Mouse (Mus musculus): ENCODE results near the gene Cxcl14.

Cxcl14 gene

DNA sequence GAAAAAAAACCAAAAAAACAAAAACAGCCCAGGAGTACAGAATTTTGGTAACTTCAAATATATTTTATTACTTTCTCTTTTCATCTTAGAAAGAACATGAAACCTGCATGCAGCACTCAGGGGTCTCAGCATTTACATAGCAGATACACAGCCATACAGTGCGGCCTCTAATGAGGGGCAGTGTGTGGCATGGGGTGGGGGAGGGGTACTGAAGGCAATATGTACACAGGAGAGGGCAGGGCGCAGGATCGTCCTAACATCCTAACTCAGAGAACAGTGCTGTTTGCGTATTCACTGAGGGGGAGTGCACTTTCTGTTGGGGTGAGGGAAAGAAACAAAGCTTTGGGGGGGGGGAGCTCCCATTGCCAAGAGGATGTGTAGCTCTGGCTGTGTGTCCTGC, 7.8 kb downstream of the Cxcl14 start:
- DNase-seq, result no peak

GRCm38 (mm10) chr13:56287091-56287490, 9.3 kb downstream of the Cxcl14 start:
- DNase-seq, result no peak

- DNase-seq, result no peak
These were observed 13.0 kb downstream of the Cxcl14 start for GRCm38 (mm10) chr13:56283321-56283720.

GRCm38 (mm10) chr13:56280356-56280755, 16.0 kb downstream of the Cxcl14 start:
- DNase-seq, result no peak

GRCm38 (mm10) chr13:56279439-56279838, 16.9 kb downstream of the Cxcl14 start:
- peak; percentile 92 for DNase-seq

DNA sequence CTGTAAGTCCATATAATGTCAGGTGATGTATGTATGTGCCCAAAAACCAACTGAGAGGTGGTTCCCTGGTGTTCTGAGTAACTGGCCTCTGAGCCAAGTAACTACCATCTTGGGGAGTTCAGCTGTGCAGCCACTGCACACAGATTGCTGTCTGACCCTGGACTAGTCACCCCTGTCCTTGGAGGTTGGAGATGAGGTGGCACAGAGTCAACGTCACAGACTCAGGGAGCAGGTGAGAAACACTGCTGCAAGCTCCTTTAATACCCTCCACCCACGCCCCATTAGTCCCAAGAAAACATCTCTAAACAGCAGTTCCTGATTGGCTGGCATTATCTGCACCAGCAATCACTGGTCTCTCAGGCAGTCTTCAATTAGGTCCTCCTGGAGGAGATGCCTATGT, 21.2 kb downstream of the Cxcl14 start:
- no peak for DNase-seq

DNA sequence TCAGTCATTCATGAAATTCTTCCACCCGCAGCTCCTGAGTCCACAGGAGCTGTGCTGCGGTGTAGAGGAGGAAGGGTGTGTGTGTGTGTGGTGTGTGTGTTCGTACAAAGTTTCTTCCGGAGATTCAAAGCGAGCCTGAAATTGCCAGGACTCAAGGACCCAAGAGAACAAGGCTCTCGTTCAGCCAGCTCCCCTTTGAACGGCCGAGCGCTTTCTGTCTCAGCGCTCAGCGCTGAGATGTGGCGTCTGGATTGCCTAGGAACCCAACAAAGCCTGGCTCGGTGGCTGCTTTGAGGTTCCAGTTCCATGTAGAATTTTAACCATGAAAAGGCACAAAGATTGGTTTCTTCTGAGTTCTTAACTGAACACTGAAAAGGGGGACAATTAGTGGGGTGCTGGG, 26.2 kb downstream of the Cxcl14 start:
- DNase-seq, result no peak

GRCm38 (mm10) chr13:56267396-56267795, 29.0 kb downstream of the Cxcl14 start:
- DNase-seq, result no peak

- DNase-seq, result peak; percentile 32
These were observed 29.9 kb downstream of the Cxcl14 start for GRCm38 (mm10) chr13:56266435-56266834.

GRCm38 (mm10) chr13:56265661-56266060, 30.7 kb downstream of the Cxcl14 start:
- no peak for DNase-seq

DNA sequence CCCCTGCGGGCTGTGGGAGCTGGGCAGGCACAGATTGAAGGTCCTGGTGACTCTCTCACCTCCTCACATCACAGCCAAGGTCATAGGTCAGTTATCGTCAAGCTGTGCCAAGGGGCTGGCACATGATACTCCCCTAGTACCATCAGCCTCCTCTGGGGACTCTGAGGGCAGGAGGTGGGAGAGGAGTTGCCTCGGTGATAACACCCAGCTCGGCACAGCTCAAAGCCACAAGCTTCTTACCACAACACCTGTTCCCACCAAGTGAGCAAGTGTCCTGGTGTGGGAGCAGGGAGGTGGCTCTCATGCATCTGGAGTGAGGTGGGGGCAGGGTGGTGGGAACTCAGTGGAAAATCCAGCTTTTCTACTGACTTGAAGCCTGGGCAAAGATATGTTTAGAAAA, 34.1 kb downstream of the Cxcl14 start:
- DNase-seq, result no peak

GRCm38 (mm10) chr13:56260344-56260780, 36.0 kb downstream of the Cxcl14 start:
- DNase-seq, result no peak

- no peak for DNase-seq
These were observed 36.5 kb downstream of the Cxcl14 start for GRCm38 (mm10) chr13:56259926-56260250.

DNA sequence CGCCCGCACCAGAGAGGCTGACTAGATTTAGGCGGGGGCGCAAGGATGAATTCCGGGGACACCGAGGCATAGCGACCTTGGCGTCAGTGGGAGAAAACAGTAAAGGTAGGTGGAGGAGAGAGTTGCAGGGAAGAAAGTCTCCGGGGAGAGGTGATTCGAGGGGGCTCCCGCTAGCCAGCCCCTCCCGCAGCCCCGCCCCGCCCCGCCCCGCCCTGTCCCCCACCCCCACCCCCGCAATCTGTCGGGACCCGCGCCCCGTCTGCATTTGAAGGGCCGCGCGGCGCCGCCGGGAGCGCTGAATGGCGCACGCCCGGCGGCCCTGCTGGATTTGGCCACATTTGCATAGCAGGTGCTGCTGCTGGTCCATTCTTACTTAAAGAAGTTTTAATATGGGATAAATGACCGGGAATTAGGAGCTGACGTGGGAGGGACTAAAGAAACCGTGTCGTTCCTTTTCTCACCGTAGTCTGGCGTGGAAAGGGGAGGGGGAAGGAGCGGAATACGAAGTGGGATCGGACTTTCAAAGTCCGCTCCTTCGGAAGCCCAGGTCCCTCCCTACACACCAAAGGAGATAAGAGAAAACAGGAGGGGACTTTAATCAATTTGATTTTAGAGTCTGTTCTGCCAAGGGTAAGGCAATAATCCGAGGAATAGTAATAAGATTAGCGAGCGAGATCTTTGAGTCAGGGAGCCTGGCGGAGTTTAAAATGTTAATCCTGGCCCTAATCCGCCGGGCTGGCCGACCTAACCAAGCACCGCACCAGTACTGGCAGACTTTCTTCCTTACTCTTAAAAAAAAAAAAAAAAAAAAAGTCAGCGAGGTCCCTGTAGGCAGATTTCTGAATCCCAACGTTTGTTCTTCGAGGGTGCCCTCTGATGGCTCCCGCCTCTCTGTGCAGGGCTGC, 37.1 kb downstream of the Cxcl14 start:
- no peak for DNase-seq

DNA sequence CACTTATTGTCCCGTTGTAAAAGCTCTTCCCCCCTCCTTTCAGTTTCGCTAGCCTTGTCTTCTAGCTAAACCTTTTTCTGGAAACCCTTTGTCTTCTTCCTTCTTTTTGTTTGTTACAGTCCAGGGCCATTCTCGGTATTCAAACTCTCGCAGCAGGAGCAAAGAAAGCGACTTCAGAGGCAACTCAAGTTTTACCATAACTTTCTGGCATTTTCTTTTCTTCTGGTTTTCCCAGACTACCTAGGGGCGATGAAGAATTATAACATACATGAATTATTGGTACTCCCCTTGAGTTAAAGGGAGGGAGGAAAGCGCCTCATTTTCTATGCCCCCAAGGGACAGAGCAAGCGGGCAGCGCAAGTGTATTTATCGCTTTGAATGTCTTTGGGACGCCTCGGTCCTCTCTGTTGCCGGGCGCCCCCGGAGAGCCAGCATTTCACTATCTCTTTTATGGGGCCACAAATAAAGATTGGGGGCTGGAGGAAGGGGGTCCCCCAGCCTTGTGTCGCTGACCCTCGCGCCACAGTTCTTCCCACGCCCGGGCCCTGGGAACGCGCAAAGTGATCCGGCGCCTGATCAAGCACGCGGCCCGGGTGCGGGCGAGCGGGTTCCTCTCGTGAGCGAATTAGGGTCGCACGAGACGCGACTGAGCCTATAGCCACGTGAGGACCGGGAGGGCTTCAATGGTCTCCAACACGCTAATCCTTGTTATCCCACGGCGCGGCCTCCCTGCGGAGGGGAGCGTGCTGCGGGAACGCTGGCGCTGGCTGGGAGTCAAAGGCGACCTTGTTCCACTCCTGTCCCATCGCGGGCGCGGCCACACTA, 37.9 kb downstream of the Cxcl14 start:
- no peak for DNase-seq

GRCm38 (mm10) chr13:56257469-56258153, 38.7 kb downstream of the Cxcl14 start:
- DNase-seq, result no peak

DNA sequence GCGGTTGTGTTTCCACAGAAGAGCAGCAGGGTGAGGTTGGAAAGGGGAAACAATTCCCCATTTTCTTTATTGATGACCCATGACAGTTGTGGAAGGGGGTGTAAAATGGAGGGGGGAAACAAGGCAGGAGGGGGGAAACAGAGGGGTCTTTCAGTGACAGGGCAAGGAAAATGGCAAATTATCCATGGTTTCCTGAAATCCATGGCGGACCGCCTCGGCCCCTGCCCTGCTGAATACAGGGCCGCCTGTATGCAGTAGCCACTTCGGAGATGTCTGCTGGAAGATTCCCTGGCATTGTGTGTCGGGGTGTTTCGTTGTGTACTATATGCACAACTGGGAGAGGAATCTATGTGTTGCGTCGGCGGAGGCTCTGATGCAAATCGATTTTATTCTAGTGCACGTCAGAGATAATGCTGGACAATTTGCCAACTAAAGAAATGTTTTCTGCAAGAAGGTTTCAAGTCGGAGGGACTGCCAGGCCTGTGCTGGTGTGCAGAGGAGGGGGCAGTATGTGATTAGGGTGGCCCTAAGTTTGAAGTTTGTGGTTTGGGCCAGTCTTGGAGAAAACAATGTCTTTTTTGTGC, 39.5 kb downstream of the Cxcl14 start:
- DNase-seq, result no peak

GRCm38 (mm10) chr13:56253379-56253778, 43.0 kb downstream of the Cxcl14 start:
- DNase-seq, result no peak

DNA sequence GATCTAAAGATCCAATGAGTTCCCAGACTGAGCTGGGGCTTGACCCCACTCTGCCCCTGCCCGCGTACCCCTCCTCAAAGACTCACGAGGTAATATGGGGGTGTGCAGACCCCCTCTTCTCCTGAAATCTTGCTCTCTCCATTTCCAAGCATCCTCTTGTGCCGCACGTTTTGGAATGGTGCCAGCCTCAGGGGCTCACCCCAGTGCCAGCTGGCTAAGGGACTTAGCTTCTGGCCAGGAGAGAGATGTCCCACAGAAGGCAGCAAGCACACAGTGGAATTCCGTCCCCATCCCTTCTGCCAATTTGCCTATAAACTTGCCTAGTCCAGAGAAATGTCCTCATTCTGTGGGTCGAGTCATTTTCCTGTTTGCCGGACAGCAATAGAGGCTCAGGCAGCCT, 43.6 kb downstream of the Cxcl14 start:
- no peak for DNase-seq

GRCm38 (mm10) chr13:56251924-56252619, 44.3 kb downstream of the Cxcl14 start, which contains the start of gene Neurog1:
Neurog1 (minus strand) TSS chr13:56252163.
- DNase-seq, result peak; percentile 43

DNA sequence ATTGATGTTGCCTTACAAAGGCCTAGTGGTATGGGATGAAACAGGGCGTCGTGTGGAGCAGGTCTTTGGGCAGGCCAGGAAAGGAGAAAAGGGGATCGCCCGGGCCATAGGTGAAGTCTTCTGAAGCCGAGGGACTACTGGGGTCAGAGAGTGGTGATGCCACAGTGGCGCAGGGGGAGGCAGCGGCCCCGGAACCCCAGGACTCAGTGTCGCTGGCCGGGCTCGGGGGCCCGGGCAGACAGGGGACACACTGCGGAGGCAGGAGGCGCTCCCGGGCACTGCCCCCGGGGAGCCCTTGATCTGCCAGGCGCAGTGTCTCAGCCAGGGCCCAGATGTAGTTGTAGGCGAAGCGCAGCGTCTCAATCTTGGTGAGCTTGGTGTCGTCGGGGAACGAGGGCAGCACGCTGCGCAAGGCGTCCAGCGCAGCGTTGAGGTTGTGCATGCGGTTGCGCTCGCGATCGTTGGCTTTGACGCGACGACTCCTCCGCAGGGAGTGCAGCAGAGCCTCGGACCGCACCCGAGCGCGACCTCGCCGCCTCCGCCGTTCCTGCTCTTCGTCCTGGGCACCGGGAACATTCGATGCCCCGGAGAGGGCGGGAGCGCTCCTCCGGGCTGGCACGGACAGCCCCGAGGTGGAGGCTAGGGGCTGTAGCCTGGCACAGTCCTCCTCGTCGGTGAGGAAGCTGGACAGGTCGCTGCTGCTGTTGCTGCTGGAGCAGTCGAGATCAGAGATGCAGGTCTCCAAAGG, 45.0 kb downstream of the Cxcl14 start:
- DNase-seq, result no peak
